Comparison of ENCODE assay signal across 8 mouse cellular contexts in the genomic region with DNA sequence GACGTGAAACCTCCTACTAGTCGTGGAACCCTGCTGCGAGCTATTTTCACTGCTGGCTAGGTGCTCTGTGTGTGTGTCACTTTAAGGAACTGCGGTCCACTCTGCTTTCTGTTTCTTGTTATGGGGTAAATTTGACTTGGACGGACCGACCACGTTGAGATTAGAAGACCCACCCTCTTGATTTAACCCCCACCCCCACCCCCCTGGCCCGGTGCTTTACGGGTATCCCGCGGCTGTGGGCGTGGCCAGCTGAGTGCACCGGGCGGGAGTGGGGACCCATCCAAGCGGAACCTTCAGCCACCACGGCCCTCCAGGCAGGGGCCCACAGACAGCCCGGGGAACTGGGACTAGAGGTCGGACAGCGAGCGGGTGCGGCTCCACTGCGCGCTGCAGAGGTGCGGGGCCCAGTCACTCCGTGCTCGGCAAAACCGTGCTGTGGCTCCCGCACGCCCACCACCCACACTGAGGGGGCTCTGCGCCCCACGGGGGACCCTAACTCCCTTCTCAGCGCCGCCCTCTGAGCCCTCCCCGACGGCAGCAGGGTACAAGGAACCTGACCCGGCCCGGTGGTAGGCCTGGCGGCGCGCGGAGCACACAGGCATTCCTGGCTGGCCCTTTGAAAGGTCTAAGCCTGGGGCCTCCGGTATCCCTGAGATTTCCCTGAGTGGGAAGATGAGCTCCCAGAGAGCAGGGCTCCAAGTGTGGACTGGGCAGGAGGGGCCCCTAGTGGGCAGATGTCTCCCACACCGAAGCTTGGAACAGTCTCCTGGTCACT. TPM values are rescaled to one million over a fixed set of nuclear protein-coding genes. Genes with fewer than 3 reads are reported as not detected.
A peak's percentile ranks its signal among the peaks of the same experiment; 100 is the strongest.
DNase-seq lines count a peak whose midpoint lies in the region; ATAC-seq and TF ChIP-seq lines count a peak whose summit lies in the region.

No protein-coding gene starts in this region.

- H3K36me3 ChIP-seq in intestine, postnatal 0 days (ENCODE audit: control insufficient read depth, insufficient read depth): no peaks in the 10 kb centered on the region
- no peaks in the 10 kb centered on the region for H3K36me3 ChIP-seq in liver, embryonic 12.5 days
- H3K36me3 ChIP-seq in midbrain, postnatal 0 days (ENCODE audit: insufficient read depth, low read length): no peaks in the 10 kb centered on the region
- H3K36me3 ChIP-seq in stomach, embryonic 16.5 days (ENCODE audit: control insufficient read depth, insufficient read depth, low read length): no peaks in the 10 kb centered on the region

- no peaks in the 10 kb centered on the region for H3K27me3 ChIP-seq in intestine, postnatal 0 days (replicated peaks; ENCODE audit: control insufficient read depth, insufficient read depth, low read length)
- H3K27me3 ChIP-seq in liver, embryonic 12.5 days (replicated peaks): no peaks in the 10 kb centered on the region
- H3K27me3 ChIP-seq in midbrain, postnatal 0 days (ENCODE audit: insufficient read depth, low read length): no peaks in the 10 kb centered on the region
- no peaks in the 10 kb centered on the region for H3K27me3 ChIP-seq in stomach, embryonic 16.5 days (ENCODE audit: control insufficient read depth, insufficient read depth, low read length)

- peak overlapping the region; percentile 86 for H3K9ac ChIP-seq in intestine, postnatal 0 days (ENCODE audit: low read depth, low read length)
- H3K9ac ChIP-seq in liver, embryonic 12.5 days: peak overlapping the region; percentile 63
- peak overlapping the region; percentile 71 for H3K9ac ChIP-seq in midbrain, postnatal 0 days (replicated peaks; ENCODE audit: low read length, poor library complexity, severe bottlenecking)
- H3K9ac ChIP-seq in stomach, embryonic 16.5 days (ENCODE audit: low read length): peak overlapping the region; percentile 90

- 12% methylated on average over 43 of the region's 43 CpGs for WGBS in intestine, postnatal 0 days
- 12% methylated on average over 43 of the region's 43 CpGs for WGBS in liver, embryonic 12.5 days (ENCODE audit: insufficient replicate concordance)
- 6% methylated on average over 40 of the region's 43 CpGs for WGBS in midbrain, postnatal 0 days
- WGBS in stomach, embryonic 16.5 days: 16% methylated on average over 43 of the region's 43 CpGs

- peak; percentile 51 for TF ChIP-seq CTCF in layer of hippocampus, adult 2 months (conservative IDR thresholded peaks at IDR 0.05)
- peak; percentile 59 for TF ChIP-seq CTCF in intestine, postnatal 0 days (IDR thresholded peaks at IDR 0.05; ENCODE audit: low read depth)
- peak; percentile 36 for TF ChIP-seq CTCF in midbrain, postnatal 0 days (IDR thresholded peaks at IDR 0.05)

- no peak for DNase-seq in layer of hippocampus, adult 2 months (ENCODE audit: low spot score in 2 of 2)
- DNase-seq in layer of hippocampus, adult 18-20 months (ENCODE audit: low spot score in 2 of 2): no peak
- peak; percentile 35 for DNase-seq in embryo, embryonic 10 days (ENCODE audit: low spot score)
- peak; percentile 72 to 77 for DNase-seq in heart, adult 18-20 months
- peak; percentile 32 for DNase-seq in midbrain, postnatal 0 days (ENCODE audit: low spot score)

- H3K4me3 ChIP-seq in layer of hippocampus, adult 2 months: peak overlapping the region; percentile 62
- peak overlapping the region; percentile 62 for H3K4me3 ChIP-seq in intestine, postnatal 0 days (ENCODE audit: low read depth, low read length)
- peak overlapping the region; percentile 56 for H3K4me3 ChIP-seq in liver, embryonic 12.5 days
- H3K4me3 ChIP-seq in midbrain, postnatal 0 days (ENCODE audit: low read depth, low read length): peak overlapping the region; percentile 49
- H3K4me3 ChIP-seq in stomach, embryonic 16.5 days (replicated peaks; ENCODE audit: low read length): peak overlapping the region; percentile 59

- peak overlapping the region; percentile 93 for H3K4me2 ChIP-seq in intestine, postnatal 0 days (replicated peaks; ENCODE audit: low read depth)
- peak overlapping the region; percentile 77 for H3K4me2 ChIP-seq in liver, embryonic 12.5 days
- H3K4me2 ChIP-seq in midbrain, postnatal 0 days (ENCODE audit: low read depth, low read length, poor library complexity, severe bottlenecking): peak overlapping the region; percentile 77
- peak overlapping the region; percentile 90 for H3K4me2 ChIP-seq in stomach, embryonic 16.5 days (ENCODE audit: low read depth, low read length)

- H3K4me1 ChIP-seq in intestine, postnatal 0 days (replicated peaks; ENCODE audit: control insufficient read depth, insufficient read depth, low read length): no peaks in the 10 kb centered on the region
- peaks cover 22% of the 10 kb centered on the region for H3K4me1 ChIP-seq in liver, embryonic 12.5 days
- peaks cover 4% of the 10 kb centered on the region; the same call in 1 of the 2 replicates for H3K4me1 ChIP-seq in midbrain, postnatal 0 days (ENCODE audit: insufficient read depth, low read length)
- H3K4me1 ChIP-seq in stomach, embryonic 16.5 days (ENCODE audit: control insufficient read depth, insufficient read depth, low read length): 0 out of 2 replicates have a peak, but pooled peaks cover 6% of the 10 kb centered on the region

- ATAC-seq in intestine, postnatal 0 days: peak; percentile 83
- ATAC-seq in liver, embryonic 12.5 days: peak; percentile 44
- peak; percentile 62 for ATAC-seq in midbrain, postnatal 0 days (ENCODE audit: low FRiP score)
- peak; percentile 75 for ATAC-seq in stomach, embryonic 16.5 days (ENCODE audit: insufficient read depth, low FRiP score)

- peak overlapping the region; percentile 65; the same call in 1 of the 2 replicates for H3K27ac ChIP-seq in layer of hippocampus, adult 2 months
- peak overlapping the region; percentile 80 for H3K27ac ChIP-seq in intestine, postnatal 0 days (ENCODE audit: low read depth, low read length)
- peak overlapping the region; percentile 54 for H3K27ac ChIP-seq in liver, embryonic 12.5 days
- peak overlapping the region; percentile 26; the same call in 1 of the 2 replicates for H3K27ac ChIP-seq in midbrain, postnatal 0 days (ENCODE audit: low read depth, low read length)
- H3K27ac ChIP-seq in stomach, embryonic 16.5 days (ENCODE audit: low read length): peak overlapping the region; percentile 49; the same call in 1 of the 2 replicates

- H3K9me3 ChIP-seq in intestine, postnatal 0 days (ENCODE audit: control insufficient read depth): 0 out of 2 replicates have a peak, but pooled peaks cover 4% of the 10 kb centered on the region
- H3K9me3 ChIP-seq in liver, embryonic 12.5 days (replicated peaks): 0 out of 2 replicates have a peak, but pooled peaks cover 3% of the 10 kb centered on the region
- H3K9me3 ChIP-seq in midbrain, postnatal 0 days (ENCODE audit: low read length): no peaks in the 10 kb centered on the region
- no peaks in the 10 kb centered on the region for H3K9me3 ChIP-seq in stomach, embryonic 16.5 days (replicated peaks; ENCODE audit: control insufficient read depth, low read length)

RNA-seq across cellular contexts. Expression of a gene that starts 54.0 kb away (rescaled TPM):
- under 1 TPM in 1 of 2 experiments, not detected in 1; 0.38 TPM for total RNA-seq in layer of hippocampus, adult 2 months (2021)
- not detected for total RNA-seq in layer of hippocampus, adult 18-20 months (2021)
- under 1 TPM in 1 of 2 experiments, not detected in 1; 0.18 TPM for total RNA-seq in heart, adult 18-20 months (2021)
- not detected in 2 replicates for polyA plus RNA-seq in intestine, postnatal 0 days (2015; fragmentation: Nextera tagmentation; extraction: Ambion mirVana)
- not detected in 2 replicates for polyA plus RNA-seq in liver, embryonic 12.5 days (2016; fragmentation: Nextera tagmentation; extraction: Ambion mirVana)
- not detected in 2 replicates for total RNA-seq in midbrain, postnatal 0 days (2014; rRNA removed)
- polyA plus RNA-seq in midbrain, postnatal 0 days (2015; fragmentation: Nextera tagmentation; extraction: Ambion mirVana): 0.13 TPM in 1 of 2 replicates, not detected in the other
- not detected in 2 replicates for polyA plus RNA-seq in stomach, embryonic 16.5 days (2015; fragmentation: Nextera tagmentation; extraction: Ambion mirVana)

Comparison
In these comparisons a context has a peak if more than half of its experiments do, and no peak if none do; other contexts are left out.
1. DNase-seq: peak in embryo, embryonic 10 days (single experiment), heart, adult 18-20 months (2 of 2) and midbrain, postnatal 0 days (single experiment); none in layer of hippocampus, adult 2 months (0 of 2) and layer of hippocampus, adult 18-20 months (0 of 2).
2. H3K27ac ChIP-seq: peak in every context shown above with its lines; median percentile 80 in intestine, postnatal 0 days; 65 in layer of hippocampus, adult 2 months; 54 in liver, embryonic 12.5 days; 49 in stomach, embryonic 16.5 days; 26 in midbrain, postnatal 0 days.
3. Peak in every context shown above with its lines, with median percentiles within 50 percentile points of each other: H3K4me3 ChIP-seq, CTCF ChIP-seq, ATAC-seq, H3K4me2 ChIP-seq and H3K9ac ChIP-seq.